Mouse (Mus musculus) cerebellum, postnatal 10 days (tissue): Measurements from ENCODE around the gene Tbck.

Experiments
- DNase-seq, 2 experiments: peaks; one replicate each; pipeline ENCODE4 v3.0.0; 2021; ENCODE audit warnings: mixed read lengths in 2 of 2

The Tbck gene

DNA sequence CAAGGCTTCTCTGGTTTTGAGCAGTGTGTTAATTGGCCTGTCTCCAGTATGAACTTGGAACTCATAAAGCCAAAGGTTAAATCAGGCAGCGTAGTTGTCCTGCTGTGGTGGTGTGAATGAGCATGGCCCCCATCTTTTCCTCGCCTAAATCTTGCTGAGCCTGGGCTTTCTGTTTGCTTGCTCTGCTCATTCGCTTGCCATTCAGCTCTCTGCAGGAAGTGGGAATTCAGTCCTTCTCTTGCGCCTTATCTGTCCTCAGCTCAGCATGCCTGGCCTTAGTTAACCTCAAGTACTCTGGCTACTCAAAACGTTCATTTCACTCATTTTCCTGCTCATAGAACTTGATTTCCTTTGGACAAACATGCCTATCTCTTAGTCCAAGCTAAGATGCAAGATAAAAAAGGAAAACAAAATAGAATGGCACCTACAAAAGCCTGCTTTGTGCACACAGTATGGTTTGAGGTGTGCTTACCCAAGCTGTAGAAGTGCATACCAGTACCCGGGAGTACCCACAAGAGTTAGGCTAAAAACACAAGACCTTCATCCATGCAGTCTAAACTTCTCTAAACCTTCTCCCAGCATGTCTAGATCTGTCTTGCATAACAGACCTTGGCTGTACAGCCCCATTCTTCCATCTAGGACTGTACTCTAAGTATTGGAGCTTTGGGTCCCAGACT lies 151.3 kb downstream of the Tbck start:
- no peak for DNase-seq

DNA sequence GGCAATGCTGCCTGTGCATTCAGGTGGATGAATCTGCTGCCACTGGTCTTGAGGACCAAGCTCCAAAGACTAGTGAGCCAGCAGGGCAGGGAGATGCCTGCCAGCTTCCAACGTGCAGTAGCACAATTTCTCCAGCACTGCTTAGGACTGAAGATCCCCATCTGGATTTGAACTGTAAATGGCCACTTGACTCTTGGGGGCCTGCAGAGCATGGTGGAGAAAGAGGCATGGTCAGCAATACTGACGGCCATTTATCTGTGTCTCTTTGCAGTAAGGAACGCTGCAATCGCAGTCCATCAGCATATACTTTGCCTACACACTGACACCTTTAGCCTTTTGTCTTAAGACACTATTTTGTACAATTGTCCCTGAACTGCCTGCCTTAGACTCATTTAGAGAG lies 153.2 kb downstream of the Tbck start:
- DNase-seq = no peak

DNA sequence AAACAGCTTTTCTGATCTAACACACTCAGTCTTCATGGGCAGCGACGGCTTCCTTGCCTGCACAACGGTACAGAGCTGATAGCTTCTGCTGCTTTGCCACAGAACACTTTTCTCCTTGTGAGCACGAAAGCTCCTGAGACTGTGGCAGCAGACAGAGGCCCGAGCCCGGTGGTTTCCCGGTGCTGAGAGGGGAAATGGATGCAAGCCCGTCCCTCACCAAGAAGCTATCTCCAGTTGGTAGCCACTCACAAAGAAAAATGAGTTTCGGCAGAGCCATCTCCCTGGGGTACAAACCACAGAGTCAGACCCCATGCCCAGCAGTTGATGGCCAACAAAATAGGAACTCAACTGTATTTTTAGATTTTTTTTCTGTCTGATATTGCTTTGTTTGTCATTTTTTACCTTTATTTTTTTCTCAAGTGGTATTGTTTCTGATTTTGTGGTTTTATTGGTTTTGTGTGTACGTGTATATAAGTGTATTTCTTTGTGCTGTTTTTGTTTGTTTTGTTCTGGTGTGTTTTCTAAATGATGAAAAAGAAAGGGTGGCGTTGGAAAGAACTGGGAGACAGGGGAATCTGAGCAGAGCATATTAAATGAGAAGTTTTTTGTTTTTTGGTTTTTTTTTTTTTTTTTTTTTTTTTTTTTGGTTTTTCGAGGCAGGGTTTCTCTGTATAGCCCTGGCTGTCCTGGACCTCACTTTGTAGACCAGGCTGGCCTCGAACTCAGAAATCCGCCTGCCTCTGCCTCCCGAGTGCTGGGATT lies 154.9 kb downstream of the Tbck start:
- DNase-seq = no peak

DNA sequence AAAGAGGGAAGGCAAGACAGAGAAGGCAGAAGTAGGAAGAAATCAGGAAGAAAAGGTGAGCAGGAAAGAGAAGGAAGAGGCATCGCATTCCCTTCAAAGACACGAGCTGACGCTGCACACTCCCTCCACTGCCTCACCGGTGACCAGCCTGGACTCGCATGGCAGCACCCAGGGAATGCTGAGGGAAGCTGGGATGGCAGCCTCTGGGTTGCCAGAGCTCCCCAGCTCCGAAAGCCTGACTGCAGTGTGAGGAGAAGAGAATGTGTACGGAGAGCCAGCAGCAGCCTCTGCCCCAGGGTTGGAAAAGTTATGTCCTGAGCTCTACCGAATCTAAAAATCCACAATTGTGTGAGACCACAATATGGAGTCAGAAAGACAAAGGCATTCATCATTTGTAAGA lies 155.6 kb downstream of the Tbck start:
- no peak for DNase-seq

DNA sequence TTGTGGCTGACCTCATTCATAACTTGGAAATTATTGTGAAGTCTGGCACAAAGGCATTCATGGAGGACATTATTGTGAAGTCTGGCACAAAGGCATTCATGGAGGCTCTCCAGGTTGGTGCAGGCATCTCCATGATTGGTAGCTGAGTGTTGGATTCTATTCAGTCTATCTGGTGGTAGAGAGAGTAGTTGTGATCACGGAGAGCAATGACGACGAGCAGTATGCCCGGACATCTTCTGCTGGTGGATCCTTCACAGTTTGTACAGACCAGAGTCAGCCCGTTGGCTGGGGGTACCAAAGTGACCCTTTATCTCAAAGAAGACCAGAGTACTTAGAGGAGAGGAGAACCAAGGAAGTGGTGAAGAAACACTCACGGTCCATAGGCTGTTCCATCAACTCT lies 158.7 kb downstream of the Tbck start:
- DNase-seq = no peak

DNA sequence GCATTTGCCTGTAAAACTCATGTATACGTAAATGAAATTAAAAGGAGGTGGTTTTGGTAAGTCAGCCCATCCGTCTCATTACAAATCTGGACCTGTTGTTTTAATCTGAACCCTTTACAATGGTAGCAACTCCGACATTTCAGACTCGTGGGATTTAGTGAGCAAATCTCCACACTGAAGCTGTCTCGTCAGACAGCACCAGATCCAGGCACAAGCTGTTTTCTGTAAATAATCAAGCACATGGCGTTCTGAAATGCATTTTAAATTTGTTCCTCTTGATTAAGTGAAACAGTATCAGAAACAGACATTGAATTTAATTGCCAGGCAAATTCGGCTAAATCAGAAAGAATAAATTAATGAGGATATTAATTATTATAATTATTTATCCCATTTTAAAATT lies 165.7 kb downstream of the Tbck start:
- no peak for DNase-seq

DNA sequence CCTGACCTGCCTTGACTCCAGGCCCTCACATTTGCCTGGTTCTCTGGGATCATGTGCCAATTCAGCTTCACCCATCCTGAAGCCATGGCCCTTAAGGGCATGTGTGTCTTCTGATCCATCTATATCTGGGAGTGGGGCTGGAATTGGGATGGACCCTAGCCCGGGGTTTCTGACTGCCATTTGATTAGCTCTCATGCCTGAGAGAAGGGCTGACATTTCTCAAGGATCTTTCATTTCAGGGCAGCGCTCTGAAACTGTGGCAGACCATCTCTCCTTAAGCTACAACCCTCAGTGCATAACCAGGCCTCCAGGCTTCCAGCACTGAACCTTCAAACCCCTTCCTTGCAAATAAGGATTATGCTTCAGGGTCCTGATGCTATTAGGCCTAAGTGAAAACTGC lies 166.5 kb downstream of the Tbck start:
- no peak for DNase-seq

DNA sequence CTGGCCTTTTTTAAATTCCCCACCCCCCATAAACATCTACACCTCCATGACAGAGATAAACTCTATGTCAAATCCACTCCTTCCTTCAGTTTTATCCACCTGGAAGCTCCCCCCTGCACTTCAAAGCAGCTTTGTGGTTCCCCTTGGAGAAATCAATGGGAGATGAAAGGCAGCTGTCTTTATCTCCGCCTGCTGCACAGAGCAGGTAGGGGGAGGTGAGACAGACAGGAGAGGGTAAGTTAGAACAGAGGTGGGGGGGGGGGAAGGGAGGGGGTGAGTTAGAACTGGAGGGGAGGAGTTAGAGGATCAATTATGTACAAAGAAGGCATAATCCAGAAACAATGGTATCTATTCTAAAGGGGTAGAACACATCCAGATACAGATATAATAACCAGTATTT lies 167.5 kb downstream of the Tbck start:
- DNase-seq = no peak

DNA sequence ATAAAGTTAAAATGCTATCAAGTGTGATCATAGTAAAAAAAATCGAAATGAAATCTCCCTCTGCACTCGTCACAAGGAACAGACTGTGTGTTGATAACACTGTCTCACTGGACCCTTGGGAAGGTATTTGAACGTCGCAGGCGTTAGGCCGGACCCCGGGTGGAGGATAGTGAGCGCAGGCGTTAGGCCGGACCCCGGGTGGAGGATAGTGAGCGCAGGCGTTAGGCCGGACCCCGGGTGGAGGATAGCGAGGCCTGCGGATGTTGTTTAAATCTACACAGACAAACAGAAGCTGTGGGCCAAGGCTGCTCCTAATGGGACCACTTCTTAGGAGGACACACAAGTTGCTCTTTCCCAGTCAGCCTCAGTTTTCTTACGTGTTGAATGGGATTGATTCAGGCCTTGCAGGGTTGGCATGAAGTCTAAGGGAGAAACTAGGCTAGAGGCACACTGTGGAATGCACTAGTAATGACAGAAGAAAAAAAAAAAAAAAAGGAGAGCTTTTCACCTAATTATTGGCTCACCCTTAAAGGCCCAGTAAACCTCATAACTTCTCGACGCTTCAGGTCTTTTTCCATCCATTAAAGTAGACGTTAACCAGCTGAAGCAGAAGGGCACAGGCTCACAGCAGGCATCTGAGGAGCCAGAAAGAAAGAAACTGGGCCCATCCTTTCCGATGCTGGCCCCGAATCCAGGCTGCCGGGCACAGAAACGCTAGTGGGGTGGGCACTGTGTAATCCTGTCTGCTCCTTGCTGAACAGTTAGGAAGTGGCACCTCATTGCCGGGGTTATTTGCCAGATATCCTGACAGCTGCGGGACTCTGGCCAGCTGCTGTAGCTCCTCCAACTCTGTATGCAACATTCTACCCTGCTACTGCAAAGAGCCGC lies 168.1 kb downstream of the Tbck start:
- DNase-seq = peak; percentile 16 to 35

DNA sequence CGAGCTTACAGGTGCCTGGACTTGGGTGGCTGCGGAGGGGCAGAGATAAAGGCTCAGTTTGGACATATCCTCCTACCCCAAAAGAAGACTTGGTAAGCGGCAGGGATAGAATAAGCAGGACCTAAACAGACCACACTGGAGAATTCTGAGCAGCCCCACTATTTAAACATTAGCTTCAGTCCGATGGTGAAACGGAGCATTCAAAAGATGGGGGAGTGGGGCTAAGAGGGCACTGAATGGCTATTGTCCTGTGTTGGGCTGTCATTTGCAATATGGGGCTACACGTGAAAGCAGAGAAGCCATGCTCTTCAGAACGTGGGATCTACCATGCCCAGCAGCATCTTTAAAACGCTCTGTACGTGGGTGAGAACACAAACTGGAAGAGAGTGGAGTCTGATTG lies 170.3 kb downstream of the Tbck start:
- no peak for DNase-seq

DNA sequence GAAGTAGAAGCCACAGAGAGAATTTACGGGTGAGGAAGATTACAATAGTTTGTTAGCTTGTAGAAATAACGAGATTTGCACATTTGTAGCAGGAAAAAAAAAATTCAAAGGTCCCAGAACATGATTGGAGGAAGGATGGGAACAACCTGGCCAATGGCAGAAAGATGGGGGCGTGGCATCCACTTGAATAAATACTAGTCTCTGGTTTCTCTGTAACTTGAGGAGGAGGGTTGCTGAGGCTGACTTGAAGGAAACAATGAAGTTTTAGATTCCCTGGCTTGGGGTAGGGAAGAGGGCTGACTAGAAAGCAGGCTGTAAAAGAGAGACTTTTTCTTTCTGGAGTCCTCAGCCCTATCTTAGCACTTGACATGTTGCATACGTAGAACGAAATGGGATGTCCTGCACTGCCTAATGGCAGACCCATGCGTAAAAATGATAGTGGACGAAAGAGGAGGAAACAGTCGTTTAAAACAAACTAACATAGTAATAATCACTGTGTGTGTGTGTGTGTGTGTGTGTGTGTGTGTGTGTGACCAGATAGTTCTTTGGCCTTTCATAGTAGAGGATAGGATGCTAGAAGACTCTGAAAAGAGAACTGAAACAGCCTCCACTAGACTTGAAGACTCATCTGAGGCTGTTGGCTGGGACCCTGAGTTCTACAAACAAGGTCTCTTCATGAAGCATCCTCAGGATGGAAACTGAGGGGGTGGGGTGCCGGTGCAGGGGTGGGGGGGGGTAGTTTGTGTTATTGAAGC lies 171.7 kb downstream of the Tbck start:
- no peak for DNase-seq

DNA sequence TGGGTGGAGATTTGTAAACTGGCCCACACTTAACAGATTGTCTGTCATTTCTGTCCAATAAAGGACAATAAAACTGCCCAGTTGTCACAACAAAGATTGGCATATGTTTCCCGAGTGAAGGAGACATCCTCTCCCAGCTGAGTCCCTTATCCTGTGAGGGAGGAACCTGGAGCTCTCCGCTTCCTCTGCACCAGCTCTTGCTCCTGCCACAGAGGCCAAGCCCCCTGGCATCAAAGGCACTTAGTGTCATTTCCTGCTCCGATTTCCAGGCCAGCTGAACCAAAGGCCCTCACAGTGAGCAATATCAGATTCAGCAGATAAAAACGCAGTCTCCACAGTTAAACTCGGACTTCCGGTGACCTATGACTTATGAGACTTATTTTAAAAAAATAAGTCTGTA lies 172.7 kb downstream of the Tbck start:
- no peak for DNase-seq

DNA sequence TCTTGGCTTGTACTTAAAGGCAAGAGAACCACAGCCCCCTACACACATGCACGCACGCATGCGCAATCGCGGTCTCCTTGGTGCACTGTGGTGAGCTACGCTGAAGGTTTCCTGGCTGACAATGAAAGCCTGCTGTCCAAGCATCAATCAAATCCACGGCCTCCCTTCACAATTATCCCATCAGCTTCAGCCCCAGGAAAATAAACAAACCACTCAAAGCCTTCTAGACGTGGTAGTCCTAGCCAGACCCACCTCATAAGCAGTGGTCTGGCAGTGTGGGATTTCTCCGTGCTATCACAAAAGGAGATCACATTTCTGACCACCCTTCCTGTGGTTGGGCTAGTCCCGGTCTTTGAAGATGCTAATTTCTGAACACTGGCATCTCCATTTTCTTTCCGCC lies 174.9 kb downstream of the Tbck start:
- peak; percentile 15 to 24 for DNase-seq

DNA sequence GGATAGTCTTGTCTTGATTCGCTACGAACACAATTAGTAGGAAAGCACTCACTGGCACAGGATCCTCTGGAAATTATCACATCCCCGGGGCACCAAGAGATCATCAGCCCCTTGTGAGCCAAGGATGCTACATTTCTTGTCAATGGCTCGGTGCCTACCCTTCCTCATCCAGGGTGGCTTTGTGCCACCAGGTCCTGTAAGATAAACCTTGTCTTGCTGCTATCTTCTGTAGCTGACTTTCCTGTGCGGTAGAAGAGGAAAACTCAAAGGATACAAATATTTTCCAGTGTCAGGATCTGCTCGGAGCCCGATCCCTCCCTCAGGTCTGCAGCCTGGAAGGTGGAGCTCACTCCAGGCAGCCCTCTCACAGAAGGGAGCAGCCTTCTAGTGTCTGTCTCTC lies 175.6 kb downstream of the Tbck start:
- DNase-seq = peak in 1 of 2 experiments; percentile 11

DNA sequence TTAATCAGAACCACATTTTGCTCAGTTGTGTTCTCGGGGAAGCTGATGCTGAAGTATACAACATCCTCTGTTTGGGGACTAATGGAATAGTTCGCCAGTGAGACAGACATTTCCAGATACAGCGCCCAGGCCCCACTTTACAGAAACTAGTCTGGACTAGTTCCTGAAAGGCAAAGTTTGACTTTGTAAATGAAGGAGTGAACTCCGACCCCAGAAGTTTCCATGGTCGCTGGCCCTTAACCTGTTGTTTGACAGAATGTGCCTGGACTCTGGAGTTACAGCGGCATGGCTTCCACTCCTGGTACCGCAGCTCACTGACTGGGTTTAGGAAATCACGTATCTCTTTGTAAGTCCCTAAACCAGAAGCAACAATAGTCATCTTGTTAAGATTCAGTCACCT lies 176.9 kb downstream of the Tbck start:
- DNase-seq = no peak

DNA sequence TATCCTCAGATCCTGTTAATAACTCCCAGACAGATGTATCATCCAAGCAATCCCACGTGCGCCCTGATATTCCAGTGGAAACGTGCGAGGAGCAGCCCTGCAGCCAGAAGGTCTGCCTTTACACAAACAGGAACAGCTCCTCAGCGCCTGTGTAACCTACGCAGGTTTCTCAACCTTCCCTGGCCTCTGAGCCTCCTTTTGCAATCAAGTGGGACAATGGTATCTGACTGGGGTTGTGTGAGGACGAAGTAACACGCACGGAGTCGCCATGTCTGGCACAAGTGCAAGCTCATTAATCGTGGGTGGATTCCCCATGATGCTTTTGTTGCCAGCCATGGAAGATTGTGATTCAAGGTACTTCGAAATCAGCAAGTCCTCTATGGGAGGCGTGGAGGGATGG lies 179.9 kb downstream of the Tbck start:
- DNase-seq = peak; percentile 16 to 26

DNA sequence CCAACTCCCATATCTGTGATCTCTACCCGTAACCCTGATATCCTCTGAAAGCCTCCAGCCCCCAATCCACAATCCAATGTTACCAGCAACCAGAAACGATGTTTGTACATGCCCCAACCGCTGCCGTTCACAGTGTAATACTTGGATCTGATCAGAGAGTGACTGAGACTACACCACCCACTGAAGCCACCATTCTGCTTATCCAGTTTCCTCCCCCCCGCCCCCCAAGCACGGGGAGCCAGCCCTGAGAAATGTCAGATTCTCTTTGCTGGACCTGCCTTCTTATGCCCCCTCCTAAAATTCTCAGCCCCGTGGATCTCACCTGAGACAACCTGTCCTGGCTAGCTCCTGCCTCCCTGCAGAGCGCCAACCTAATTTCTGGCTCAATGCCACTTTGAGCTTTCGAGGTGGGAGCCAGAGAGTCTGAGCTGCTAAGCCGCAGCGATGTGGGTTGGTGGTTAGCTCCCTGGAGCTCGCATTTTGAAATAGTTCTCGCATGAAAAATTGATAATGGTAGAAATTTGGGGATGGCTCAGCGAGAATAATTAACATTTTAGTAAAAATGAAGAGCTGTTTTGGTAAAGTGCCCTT lies 180.5 kb downstream of the Tbck start:
- DNase-seq = peak; percentile 57 to 60

DNA sequence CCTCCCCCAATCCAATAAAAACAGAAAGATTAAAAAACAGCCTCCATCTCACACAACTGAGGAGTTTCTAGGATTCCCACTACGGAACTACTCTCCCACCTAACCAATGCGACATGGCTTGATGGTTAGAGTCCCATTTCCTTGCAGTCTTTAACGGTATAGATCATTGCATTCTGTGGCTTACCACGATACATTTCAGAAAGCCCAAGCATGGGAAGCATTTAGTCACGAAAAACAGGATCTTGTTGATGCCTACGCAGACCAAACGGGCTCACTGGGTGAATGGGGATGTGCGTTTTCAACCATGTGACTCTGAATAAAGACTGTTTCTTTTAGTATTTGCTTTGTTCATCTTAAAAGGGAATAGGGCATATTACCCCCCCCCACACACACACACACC lies 181.0 kb downstream of the Tbck start:
- DNase-seq = no peak

DNA sequence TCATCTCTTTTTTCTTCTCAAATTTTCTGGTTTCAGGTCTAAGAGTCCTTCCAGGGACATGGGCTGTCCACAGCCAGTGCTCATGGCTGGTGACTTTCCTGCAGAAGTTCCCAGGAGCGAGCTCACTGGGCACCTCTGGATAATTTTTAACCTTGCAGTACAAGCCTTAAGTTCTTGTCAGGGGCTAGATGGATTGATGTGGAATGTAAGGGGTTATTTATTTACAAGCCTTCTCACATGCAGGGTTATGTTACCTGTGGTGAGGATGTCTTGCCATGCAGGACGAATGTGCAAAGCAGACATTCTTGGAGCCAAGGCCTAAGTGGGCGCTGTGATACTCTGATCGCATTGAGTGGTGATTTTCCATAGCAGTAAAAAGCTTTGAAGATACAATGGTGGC lies 181.7 kb downstream of the Tbck start:
- no peak for DNase-seq

DNA sequence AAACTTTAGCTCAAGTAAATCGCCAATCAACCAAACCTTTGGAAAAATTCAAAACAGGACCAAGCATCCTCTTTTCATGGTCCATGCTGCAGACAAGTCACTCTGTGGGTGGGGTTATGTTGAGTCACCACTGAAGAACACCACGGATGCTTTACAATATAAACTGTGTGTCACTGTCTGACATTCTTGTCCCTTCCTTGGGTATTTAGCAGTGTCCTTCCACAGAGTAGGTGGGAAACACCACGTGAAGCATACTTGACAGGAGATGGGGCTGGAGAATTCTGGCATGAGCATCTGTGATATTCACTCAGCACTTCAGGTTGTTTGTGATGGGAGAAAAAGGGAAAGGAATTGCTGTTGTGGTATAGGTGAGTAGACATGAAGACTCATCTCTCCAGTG lies 183.0 kb downstream of the Tbck start:
- DNase-seq = no peak

DNA sequence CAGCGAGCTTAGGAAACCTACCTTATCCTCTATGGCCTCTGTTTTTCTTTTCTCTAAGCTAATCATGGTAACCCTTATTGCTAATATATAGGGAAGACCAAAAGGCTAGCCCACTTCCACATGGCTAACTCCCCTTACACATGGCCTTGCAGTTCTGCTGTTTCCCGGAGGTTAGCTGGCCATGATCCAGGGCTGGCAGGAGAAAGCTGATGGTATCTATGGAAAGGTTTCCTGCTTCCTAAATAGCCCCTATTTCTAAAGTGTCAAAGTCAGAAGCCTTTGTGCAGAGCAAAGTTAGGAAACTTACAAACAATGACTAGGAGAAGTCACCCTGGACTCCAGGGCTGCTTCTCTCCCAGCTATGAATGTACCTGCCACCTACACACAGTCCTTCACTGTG lies 184.9 kb downstream of the Tbck start:
- DNase-seq = peak; percentile 39 to 56

DNA sequence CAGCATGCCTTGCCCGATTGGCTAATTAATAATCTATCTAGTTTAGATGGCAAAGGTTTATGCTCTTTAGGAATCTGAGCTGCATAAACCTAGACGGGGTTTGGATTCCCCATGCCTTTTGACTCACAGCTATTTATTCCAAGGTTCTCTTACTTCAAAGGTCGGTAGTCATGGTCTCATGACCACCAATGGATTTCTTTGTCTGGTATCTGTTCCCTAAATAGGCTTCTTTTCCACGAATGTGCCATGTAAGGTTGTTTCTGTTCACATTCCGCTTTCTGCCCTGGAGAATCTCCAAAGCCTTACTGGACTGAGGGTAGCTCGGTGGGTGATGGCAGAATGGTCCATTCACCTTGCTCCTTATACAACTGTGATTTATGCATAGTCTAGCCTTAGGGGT lies 186.1 kb downstream of the Tbck start:
- DNase-seq = no peak
